Mouse (Mus musculus) liver, embryonic 14.5 days (tissue): ENCODE data around the gene Rasip1. TPM values are rescaled to one million over a fixed set of nuclear protein-coding genes. Genes with fewer than 3 reads are reported as not detected.

Experiments used
- ATAC-seq: fragments of 200-750 bp; cut with Nextera tagmentation; 2 replicates; pipeline ENCODE4 v1.8.0; 2017; ENCODE audit warnings: moderate number of reproducible peaks, mild to moderate bottlenecking, moderate library complexity; ENCODE audit not compliant: insufficient read depth
- DNase-seq, 3 experiments: peaks; one replicate each; pipeline ENCODE4 v3.0.0-alpha.2; 2012 to 2013; ENCODE audit warnings: low read depth in 3 of 3, low spot score in 3 of 3
- H3K27ac ChIP-seq: fragments of 300-500 bp; sonication (generic); 2 replicates; pipeline ENCODE4 v1.5.1; 2014; ENCODE audit warnings: moderate library complexity, mild to moderate bottlenecking, control low read depth, inconsistent platforms
- H3K27me3 ChIP-seq: fragments of 300-500 bp; sonication (generic); 2 replicates; pipeline ENCODE4 v1.6.1; 2014; ENCODE audit warnings: mild to moderate bottlenecking, low read length, moderate library complexity; ENCODE audit not compliant: control insufficient read depth, insufficient read depth
- H3K36me3 ChIP-seq: fragments of 300-500 bp; sonication (generic); replicated peaks from 2 replicates; pipeline ENCODE4 v1.6.1; 2014; ENCODE audit warnings: low read depth; ENCODE audit not compliant: control insufficient read depth, insufficient read depth
- H3K4me1 ChIP-seq, 2 experiments: fragments of 200-500 bp in 1 of 2; fragments of 300-500 bp in 1 of 2; sonication (generic) in 1 of 2; replicated peaks; 2 replicates each; pipeline ENCODE4 v1.6.1; 2012 to 2014; ENCODE audit warnings: antibody characterized with exemption in 1 of 2, inconsistent platforms in 1 of 2, low read length in 1 of 2; ENCODE audit not compliant: control insufficient read depth in 2 of 2, insufficient read depth in 2 of 2
- H3K4me2 ChIP-seq: fragments of 300-500 bp; sonication (generic); 2 replicates; pipeline ENCODE4 v1.6.1; 2014; ENCODE audit warnings: low read depth, mild to moderate bottlenecking, control low read depth, moderate library complexity
- H3K4me3 ChIP-seq, 2 experiments: fragments of 200-500 bp in 1 of 2; fragments of 300-500 bp in 1 of 2; sonication (generic) in 1 of 2; 2 replicates each; pipeline ENCODE4 v1.5.1; 2012 to 2014; ENCODE audit warnings: low read depth in 2 of 2, low read length in 2 of 2, mild to moderate bottlenecking in 2 of 2, control low read depth in 1 of 2, inconsistent platforms in 1 of 2, moderate library complexity in 1 of 2; ENCODE audit not compliant: insufficient read depth in 1 of 2
- H3K9ac ChIP-seq: fragments of 300-500 bp; sonication (generic); replicated peaks from 2 replicates; pipeline ENCODE4 v1.6.1; 2014; ENCODE audit warnings: mild to moderate bottlenecking, control low read depth, moderate library complexity
- H3K9me3 ChIP-seq: fragments of 300-500 bp; sonication (generic); 2 replicates; pipeline ENCODE4 v1.6.1; 2016; ENCODE audit warnings: low read length, mixed read lengths; ENCODE audit not compliant: control insufficient read depth
- CTCF ChIP-seq: IDR thresholded peaks from 2 replicates; pipeline ENCODE4 v1.5.1; 2016; ENCODE audit warnings: antibody characterized with exemption, low read depth, control low read depth
- EP300 ChIP-seq: IDR thresholded peaks from 2 replicates; pipeline ENCODE4 v1.6.1; 2016; ENCODE audit warnings: antibody characterized with exemption, low read depth
- WGBS: fragments of 180-500 bp; shearing (Covaris S2); extraction: QIAGEN DNeasy Blood & Tissue Kit; methylation state at CpG from one replicate; pipeline ENCODE4 v1.1.7; 2014; ENCODE audit not compliant: insufficient replicate concordance; 5-methylcytosine and 5-hydroxymethylcytosine counted together
- polyA plus RNA-seq, 2 experiments: library from polyadenylated mRNA; depleted of rRNA in 1 of 2; stranded (reverse) in 1 of 2; unstranded in 1 of 2; fragments of >200 nt; fragmentation: Nextera tagmentation in 1 of 2; extraction: Ambion mirVana in 1 of 2; gene quantifications; 2 replicates each; pipeline versions ENCODE4 v1.2.1 to v1.2.3; 2012 to 2014

Rasip1 gene
- polyA plus RNA-seq, 2 experiments = 1.3 to 2.2 TPM

DNA sequence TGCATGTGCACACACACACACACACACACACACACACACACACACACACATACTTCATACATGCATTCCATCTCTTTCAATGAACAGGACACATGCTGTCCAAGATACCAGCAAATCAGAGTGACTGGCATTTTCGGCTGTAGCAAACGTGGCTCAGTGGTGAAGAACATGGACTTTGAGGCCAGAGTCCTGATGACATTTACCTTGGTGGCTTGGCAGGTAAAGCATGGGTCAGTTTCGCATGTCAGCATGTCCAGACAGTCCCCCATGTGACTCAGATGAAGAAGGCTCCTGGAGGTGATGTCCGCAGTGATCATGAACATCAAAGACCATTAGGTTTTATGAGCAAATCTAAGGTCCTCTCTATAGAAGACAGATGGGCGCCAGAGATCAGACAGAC lies 30.3 kb upstream of the Rasip1 start:
- Histone ChIP-seq H3K9me3 (no peaks in the 10 kb centered on the region), H3K27ac (no peak overlapping the region), H3K4me1 (no peaks in the 10 kb centered on the region), H3K27me3 (no peaks in the 10 kb centered on the region), H3K36me3 (no peaks in the 10 kb centered on the region), H3K4me3 (no peak overlapping the region), H3K4me2 (no peak overlapping the region), H3K9ac (no peak overlapping the region)
- whole genome bisulfite sequencing = 67% methylated on average over 5 of the region's 5 CpGs
- DNase-seq = no peak
- TF ChIP-seq EP300 (no peak), CTCF (no peak)
- no peak for ATAC-seq

DNA sequence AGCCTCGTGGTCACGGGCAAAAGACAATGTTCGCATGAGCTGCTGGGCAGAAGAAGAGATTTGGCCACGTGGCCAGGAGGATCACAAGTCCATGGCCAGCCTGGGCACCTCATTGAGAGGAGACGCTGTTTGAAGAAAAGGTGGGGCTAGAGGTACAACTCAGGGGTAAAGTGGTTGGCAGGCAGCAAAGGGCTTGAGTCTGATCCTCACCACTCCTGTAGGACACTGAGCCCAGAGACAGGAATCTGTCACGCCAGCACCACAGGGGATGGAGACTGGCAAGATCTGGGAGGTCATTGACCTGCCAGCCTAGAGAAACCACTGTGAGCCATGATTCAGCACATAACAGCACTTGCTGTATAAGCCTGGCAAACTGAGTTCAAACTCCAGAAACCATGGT lies 29.8 kb upstream of the Rasip1 start:
- no peaks in the 10 kb centered on the region for H3K27me3 ChIP-seq
- 75% methylated on average over 6 of the region's 6 CpGs for WGBS
- no peak for ATAC-seq
- H3K9me3 ChIP-seq = no peaks in the 10 kb centered on the region
- no peak overlapping the region for H3K4me3 ChIP-seq
- no peak overlapping the region for H3K4me2 ChIP-seq
- H3K27ac ChIP-seq = no peak overlapping the region
- DNase-seq = no peak
- TF ChIP-seq CTCF = no peak
- TF ChIP-seq EP300 = no peak
- H3K9ac ChIP-seq = no peak overlapping the region
- H3K36me3 ChIP-seq = no peaks in the 10 kb centered on the region
- no peaks in the 10 kb centered on the region for H3K4me1 ChIP-seq

DNA sequence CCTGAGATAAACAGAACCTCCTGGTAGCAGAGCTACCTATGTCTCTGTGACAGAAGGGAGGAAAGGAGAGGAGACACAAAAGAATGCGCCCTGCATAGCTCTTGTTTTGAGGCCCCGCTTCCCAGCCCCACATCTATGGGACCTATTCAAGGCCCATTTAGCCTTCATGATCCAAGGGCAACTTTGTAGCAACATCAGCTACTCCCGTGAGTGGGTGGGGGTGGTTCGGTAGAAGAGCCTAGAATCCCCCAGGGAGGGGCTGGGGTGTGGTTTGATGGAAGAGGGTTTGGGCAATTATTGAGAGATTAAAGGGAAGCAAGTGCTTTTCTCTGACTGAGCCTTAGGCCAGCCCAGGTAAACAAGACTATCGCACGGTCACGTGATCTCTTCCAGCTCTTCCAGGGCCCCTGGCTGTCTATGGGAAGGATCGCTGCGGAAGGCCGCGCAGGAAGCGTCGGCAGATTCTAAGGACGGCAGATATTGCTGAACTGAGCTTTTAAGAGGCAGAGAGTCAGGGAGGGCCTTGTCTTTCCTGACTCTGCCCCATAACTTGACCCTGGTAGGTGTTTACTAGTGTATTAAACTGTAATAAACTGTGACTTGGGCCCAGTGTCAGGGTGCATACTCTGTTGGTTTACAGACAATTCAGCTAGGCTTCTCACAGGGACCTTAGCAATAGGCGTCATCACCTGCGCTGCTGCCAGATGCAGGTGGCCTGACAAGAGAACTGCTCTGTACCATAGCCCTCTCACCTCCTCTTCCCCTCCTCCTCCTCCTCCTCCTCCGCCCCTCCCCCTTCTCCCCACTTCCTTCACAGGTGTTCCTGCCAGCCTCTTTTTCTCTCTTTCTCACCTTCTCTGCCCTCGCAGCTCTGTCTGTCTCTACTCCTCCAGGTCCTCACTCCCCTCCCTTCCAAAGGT lies 28.1 kb upstream of the Rasip1 start:
- DNase-seq (no peak), ATAC-seq (no peak)
- Histone ChIP-seq H3K4me3 (no peak overlapping the region), H3K27ac (no peak overlapping the region), H3K36me3 (no peaks in the 10 kb centered on the region), H3K27me3 (no peaks in the 10 kb centered on the region), H3K9ac (no peak overlapping the region), H3K4me2 (no peak overlapping the region), H3K9me3 (no peaks in the 10 kb centered on the region), H3K4me1 (no peaks in the 10 kb centered on the region)
- TF ChIP-seq EP300 (no peak), CTCF (no peak)
- WGBS = 52% methylated on average over 18 of the region's 18 CpGs

DNA sequence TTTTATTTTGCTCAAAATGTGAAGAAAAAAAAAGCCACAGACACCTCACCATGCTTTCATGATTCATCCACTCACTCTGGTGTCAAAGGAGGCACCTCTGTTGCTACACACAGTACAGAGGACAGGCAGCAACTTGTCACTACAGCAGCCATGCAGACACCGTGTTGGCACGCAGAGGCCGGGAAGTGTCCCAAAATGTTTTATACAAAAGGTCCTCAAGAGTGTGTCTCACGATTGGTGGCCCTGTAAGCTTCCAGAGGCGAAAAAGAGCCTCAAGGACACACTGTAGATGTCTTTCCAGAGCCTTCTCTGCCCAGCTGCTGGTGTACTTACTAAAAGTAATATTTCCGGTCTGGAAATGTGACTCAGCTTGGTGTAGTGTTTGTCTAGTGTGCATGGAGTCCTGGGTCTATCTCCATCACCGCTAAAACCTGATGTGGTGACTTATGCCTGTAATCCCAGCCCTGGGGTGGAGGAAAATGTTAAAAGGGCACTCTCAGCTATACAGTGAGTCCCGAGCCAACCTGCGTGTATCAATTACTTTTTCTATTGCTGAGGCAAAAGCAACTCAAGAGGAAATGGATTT lies 21.5 kb upstream of the Rasip1 start:
- TF ChIP-seq CTCF = no peak
- no peak for TF ChIP-seq EP300
- no peak overlapping the region for H3K9ac ChIP-seq
- no peak overlapping the region for H3K27ac ChIP-seq
- no peaks in the 10 kb centered on the region; a peak in 1 of 4 replicates for H3K4me1 ChIP-seq
- no peaks in the 10 kb centered on the region for H3K36me3 ChIP-seq
- H3K4me2 ChIP-seq = no peak overlapping the region
- no peaks in the 10 kb centered on the region for H3K9me3 ChIP-seq
- WGBS = 64% methylated on average over 9 of the region's 9 CpGs
- DNase-seq = no peak
- H3K27me3 ChIP-seq = no peaks in the 10 kb centered on the region
- no peak overlapping the region for H3K4me3 ChIP-seq
- ATAC-seq = no peak

DNA sequence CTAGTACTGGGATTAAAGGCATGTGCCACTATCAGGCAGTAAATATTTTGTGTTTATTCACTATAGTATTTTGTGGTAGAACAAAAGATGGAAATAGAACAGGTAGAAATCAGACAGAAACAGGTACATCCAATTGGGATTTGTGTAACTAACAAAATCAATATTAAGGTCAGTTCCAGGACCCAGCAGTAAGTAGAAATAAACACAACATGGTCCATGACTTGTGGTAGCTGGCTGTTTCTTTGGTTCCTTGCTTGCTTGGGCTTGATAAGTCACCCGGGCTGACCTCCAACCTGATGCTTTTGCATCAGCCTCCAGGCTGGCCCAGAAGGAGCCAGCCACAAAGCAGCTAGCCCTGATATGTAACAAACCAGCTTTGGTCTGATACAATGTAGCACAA lies 17.8 kb upstream of the Rasip1 start:
- Histone ChIP-seq H3K4me3 (no peak overlapping the region), H3K27ac (no peak overlapping the region)

More for the DNA sequence above, 17.8 kb upstream of the Rasip1 start:
- H3K27me3 ChIP-seq = no peaks in the 10 kb centered on the region
- H3K4me2 ChIP-seq = no peak overlapping the region
- H3K4me1 ChIP-seq = no peaks in the 10 kb centered on the region; a peak in 1 of 4 replicates
- H3K9ac ChIP-seq = no peak overlapping the region
- DNase-seq (no peak), ATAC-seq (no peak)
- WGBS = 40% methylated on average over 1 of the region's 1 CpGs
- TF ChIP-seq CTCF (no peak), EP300 (no peak)
- H3K9me3 ChIP-seq = no peaks in the 10 kb centered on the region
- H3K36me3 ChIP-seq = no peaks in the 10 kb centered on the region
